Mouse (Mus musculus) kidney, postnatal 36 days (tissue): ENCODE measurements around the gene Sgf29.

ENCODE experiments used
- DNase-seq, 2 experiments: peaks; one replicate each; pipeline ENCODE4 v3.0.0; 2021 to 2022; ENCODE audit warnings: mixed read lengths in 2 of 2

Gene Sgf29

GRCm38 (mm10) chr7:126649231-126650051 lies at the start of gene Sgf29:
Sgf29 (plus strand) TSS chr7:126649309.
- peak; percentile 93 to 98 for DNase-seq

- DNase-seq, result no peak
Observed at GRCm38 (mm10) chr7:126601896-126602295, 47.2 kb upstream of the Sgf29 start.

- no peak for DNase-seq
Observed at GRCm38 (mm10) chr7:126602650-126603049, 46.5 kb upstream of the Sgf29 start.

DNA sequence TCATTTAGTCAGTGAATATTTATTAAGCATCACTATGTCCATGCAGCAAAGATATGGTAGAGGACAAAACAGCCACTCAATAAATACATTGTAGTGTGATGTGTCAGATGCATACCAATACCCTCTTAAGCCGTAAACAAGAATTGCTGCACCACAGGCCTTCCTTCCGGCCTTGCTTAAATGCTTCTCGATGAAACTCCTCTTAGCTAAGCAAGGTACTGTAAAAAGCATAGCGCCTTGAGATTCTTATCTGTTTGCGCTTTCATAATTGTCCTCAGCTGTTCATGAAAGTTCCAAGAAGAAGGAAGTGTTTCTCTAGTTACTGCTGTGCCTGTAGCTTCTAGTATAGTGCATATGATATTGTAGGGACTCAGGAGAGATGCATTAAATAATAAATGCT lies 42.5 kb upstream of the Sgf29 start:
- DNase-seq, result no peak

DNA sequence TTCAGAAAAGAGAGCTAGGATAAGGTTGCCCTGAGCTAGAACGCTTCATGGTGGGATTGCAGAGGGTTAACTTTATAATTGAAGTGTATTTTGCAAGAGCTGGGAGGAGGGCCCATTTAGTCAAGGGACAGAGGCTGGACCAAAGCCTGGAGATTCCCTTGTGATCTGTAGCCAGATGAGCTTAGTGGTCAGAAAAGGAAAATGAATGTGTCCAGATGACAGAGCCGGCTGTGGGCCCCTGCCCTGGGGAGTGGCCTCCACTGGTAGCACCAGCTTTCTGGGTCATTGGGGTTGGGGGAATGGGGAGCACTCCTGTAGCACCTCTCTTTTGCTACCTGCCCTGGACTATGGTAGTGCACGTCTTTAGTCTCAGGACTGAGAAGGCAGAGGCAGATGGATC lies 42.0 kb upstream of the Sgf29 start:
- peak in 1 of 2 experiments; percentile 30 for DNase-seq

- DNase-seq, result no peak
Observed at GRCm38 (mm10) chr7:126607796-126608195, 41.3 kb upstream of the Sgf29 start.

- DNase-seq, result no peak
Observed at GRCm38 (mm10) chr7:126612736-126613135, 36.4 kb upstream of the Sgf29 start.

- peak in 1 of 2 experiments; percentile 28 for DNase-seq
Observed at GRCm38 (mm10) chr7:126616707-126617106, 32.4 kb upstream of the Sgf29 start.

DNA sequence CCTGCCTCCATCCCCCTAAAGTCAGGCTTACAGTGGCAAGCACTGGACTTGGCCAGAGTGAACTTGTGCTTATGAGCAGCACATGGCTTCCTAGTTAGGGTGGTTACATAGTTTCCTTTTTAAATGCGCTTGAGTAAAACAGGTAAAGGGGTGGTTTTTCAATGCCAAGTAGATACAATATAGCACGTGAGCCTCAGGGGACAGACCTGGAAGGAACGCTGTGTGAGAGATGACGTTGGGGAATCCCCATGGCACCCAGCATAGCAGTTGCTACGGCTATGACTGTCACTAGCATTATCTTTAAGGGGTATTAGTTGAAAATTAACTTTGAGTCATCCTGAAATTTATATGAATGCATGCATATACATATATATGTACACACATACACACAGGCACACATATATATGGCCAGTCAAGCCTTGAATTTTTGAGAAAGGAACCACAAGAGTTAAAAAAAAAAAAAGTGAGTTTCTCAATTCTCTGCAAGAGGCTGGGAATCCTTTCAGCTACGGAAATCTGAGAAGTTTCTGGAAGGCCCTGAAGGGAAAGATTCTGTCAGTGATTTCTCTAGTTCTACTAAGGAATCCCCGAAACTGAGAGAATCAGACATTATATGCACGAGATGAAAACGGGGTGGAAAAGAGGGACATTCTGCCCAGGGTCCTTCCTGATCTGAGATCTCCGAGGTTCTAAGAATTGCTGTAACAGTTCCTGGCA lies 29.4 kb upstream of the Sgf29 start:
- DNase-seq, result no peak

DNA sequence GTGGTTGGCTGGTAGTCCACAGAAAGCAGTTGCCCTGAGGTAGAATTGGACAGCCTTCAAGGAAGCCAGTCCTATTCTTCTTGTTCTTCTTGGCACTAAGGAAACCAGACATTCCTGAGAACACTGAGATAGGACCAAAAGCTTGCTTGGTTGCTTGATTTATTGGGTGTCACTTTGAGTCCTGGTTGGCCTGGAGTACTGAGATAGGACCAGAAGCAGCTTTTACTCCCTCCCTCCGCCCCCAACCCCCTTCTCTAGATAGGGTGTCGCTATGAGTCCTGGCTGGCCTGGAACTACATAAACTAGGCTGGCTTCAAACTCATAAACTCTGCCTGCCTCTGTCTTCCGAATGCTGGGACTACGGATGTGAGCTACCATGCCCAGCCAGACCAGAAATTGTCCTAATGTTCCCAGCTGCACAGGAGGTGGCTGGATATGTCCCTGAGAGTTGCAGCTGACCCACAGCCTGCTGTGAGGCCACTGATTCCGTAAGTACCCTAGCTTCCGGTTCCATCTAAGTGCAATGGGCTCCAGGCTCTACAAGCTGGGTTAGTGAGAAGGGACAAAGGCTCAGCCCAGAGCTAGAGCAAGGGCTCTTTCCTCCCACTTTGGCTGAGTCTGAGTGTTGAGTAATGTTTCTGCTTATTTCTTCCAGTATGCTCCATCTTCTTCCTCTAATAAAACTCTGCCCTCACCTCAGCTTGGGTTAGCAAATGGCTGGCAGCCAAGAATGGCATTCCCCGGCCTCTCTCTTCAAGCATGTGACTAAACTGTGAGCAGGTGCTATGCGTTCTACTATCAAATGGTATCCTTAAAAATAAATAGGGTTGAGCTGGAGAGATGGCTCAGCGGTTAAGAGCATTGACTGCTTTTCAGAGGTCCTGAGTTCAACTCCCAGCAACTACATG lies 27.4 kb upstream of the Sgf29 start:
- peak in 1 of 2 experiments; percentile 23 for DNase-seq

DNA sequence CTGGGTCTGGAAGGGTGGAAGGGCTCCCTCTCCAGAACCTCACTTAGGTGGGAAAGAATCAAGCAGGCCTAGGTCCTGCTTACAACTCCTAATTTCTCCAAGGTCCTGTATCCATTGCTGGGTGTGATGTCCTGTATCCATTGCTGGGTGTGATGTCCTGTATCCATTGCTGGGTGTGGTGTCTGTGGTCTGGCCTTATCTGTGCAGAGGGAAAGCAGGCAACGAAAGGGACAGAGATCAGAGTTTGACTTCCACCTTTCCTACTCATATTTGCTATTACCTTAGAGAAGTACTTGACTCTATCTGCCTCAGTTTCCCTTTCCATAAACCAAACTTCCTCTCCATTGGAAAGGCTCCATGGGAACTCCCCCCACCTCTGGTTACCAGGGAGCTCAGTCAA lies 25.7 kb upstream of the Sgf29 start:
- DNase-seq, result no peak

DNA sequence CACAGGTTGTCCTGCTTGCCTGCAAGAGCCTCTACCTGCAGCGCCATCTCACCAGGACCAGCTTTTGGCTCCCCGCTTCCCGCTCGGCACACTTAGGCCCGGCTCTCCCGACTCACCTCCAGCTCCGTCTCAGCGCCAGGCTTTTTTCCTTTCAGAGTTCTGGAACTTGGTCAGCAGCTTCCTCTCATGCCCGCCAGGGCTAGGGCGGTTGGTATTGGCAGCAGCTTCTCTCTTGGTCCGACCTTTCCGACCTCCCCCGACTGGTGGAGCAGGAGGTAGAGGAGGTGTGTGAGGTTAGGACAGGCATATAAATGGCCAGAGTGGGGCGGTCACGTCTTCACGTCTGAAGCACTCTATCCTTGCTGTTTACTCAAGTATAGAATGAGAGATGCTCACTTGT lies 24.3 kb upstream of the Sgf29 start:
- DNase-seq, result peak in 1 of 2 experiments; percentile 22

DNA sequence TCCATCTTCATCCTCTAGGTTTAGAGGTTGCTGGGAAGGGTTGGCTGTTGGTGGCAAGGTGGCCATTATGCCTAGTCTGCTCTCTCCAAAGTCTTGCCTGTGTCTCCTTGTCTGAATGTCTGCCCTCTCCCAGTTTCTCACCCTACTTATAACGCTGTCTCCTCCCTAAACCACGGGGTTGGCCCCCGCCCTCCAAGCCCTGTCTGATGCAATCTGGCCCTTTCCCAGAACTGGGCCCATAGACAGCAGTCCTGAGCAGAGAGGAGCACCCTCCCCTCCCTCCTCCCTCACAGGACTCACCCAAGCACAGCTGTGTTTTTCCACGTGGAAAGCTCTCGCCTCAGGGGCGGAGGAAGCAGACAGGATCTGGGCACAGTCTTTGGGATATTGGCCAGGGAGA lies 23.7 kb upstream of the Sgf29 start:
- peak; percentile 75 to 85 for DNase-seq

- DNase-seq, result no peak
Observed at GRCm38 (mm10) chr7:126625807-126626600, 23.1 kb upstream of the Sgf29 start.

GRCm38 (mm10) chr7:126628111-126628510 lies 21.0 kb upstream of the Sgf29 start:
- no peak for DNase-seq

DNA sequence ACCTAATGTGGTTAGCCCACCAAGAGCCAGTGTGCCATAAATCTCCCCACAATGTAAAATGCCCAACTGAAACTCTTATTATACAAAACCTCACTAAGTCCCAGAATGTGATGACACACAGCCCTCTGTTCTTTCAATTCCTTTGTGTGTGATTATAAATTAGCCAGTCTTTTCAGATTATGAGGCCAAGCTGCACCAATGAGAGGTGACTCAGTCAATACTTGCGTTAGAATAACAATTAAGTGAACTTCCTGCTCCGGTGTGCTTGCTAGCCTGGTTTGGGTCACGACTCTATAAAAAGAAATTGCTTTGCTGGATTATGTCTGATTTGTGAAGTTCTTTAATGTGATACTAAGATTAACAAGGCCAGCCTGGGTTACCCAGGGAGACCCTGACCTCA lies 19.2 kb upstream of the Sgf29 start:
- DNase-seq, result no peak

DNA sequence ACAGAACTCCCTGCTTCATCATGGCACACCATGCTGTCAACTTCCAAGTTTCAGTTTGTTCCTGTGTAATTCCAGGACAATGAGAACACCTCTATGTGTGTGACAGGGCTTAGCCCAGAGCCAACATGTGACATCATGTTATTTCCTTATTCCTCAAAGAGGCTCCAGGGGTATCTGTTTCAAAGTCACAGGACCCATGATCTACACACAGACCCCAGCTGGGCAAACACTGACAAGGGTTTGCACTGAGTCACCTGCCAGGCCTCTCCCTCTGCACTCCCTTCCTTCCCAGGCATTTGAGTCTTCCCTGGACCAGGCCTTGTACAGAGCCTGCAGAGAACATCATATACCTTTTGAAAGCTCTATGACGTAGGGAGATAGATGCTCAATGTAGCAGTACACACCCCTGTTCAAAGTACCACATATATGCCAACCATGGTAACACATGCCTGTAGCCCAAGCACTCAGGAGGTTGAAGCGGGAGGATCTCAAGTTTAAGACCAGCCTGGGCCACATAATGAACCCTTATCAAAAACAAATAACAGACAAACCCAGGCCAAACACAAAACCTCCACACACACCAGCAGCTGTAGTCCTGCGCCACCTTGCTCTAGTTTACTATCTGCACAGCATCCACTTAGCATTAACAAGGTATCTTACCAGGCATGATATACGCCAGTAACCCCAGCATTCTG lies 18.1 kb upstream of the Sgf29 start, which contains the start of gene Nupr1:
Nupr1 (minus strand) TSS at position 38 of the 695 bp plus-strand sequence.
- no peak for DNase-seq

DNA sequence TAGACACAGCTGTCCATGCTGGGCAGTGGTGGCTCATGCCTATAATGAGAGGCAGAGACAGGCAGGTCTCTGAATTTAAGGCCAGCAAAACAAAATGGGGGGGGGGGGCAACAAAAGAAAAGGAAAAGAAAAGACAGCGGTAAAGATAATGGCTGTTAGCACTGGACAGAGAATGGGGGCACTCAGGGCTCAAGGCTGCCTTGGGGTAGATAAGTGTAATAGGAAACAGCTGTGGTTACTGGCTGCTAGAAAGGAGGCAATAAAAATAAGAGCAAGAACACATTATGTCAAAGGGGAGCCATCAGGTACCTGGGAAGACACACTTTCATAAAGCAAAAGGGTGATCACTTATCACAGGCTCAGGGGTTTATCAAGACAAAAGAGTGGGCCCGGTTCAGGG lies 16.6 kb upstream of the Sgf29 start:
- DNase-seq, result no peak

DNA sequence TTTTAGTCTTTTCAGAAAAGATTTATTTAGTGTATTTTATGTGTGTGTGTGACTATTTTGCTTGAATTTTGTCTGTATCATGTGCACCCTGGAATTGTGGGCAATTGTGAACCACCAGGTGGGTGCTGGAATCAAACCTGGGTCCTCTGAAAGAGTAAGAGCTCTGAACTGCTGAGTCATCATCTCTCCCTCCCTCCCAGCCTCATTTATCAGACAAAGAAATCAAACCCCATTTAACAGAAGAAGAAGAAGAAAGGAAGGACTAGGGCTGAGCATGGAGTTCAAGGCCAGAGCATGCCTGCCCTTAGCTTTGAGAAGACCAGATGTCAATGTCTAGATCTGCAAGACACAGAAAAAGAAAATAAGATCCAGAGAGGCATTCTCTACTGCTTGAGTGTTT lies 13.7 kb upstream of the Sgf29 start:
- no peak for DNase-seq

DNA sequence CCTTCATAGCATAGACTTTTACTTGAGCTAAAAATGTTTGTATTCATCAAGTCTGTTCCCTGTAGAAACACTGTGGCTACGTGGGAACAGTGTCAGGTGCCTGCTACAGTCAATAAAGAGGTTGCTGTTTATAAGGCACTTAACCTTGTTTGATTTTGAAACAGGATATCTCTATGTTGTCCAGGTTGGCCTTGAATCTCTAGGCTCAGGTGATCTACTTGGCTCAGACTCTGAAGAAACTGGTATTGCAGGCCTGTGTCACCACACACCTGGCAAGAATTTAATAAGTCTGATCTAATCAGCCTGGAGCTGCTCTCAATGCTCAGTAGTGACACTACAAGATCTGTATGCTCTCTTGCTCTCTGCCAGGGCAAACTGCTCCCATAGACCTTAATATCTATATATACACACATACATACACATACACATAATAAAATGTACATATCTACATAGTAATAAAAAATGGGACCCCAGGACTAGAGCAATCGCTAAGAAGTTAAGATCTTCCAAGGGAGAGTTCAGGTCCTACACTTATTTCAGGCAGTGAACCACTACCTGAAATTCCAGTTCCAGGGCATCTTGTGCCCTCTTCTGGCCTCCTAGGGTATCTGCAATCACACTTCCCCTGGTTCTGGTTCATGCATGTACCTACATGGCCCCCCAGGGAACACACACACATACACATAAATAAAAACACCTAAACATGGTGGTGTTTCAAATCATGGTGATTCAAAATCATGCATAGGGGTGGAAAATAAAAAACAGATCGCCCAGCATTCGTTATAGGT lies 12.2 kb upstream of the Sgf29 start:
- peak; percentile 56 to 66 for DNase-seq
